21 mouse cellular contexts compared by ENCODE assay signal in genomic region chr10:122525360-122525759, GRCm38 (mm10).
DNase-seq lines count a peak whose midpoint lies in the region; ATAC-seq and TF ChIP-seq lines count a peak whose summit lies in the region.
"Had no signal": no experiment of that assay in that cellular context is flagged by ENCODE, and none has a peak within 500 bp of the region (broad histone marks: within the 10 kb centered on the region; RNA-seq: fewer than 3 reads in every experiment).

No protein-coding gene starts in this region.

- no peak overlapping the region for H3K9ac ChIP-seq in heart, adult 2 months (ENCODE audit: low read depth, low read length)
- no peak overlapping the region for H3K9ac ChIP-seq in heart, embryonic 12.5 days
- no peak overlapping the region for H3K9ac ChIP-seq in midbrain, embryonic 14.5 days (replicated peaks; ENCODE audit: low read length)
- H3K9ac ChIP-seq in midbrain, embryonic 13.5 days (replicated peaks), result no peak overlapping the region
- H3K9ac ChIP-seq: embryonic facial prominence, embryonic 13.5 days; limb, embryonic 12.5 days; liver, embryonic 12.5 days; lung, embryonic 15.5 days; neural tube, embryonic 15.5 days had no signal

- DNase-seq in heart, adult 2 months, result peak; percentile 13 to 30
- DNase-seq in kidney, postnatal 10 days, result peak; percentile 61
- no peak for DNase-seq in kidney, adult 8-10 months
- peak; percentile 8 for DNase-seq in midbrain, embryonic 14.5 days
- peak; percentile 11 to 37 for DNase-seq in kidney, postnatal 36 days
- DNase-seq in cerebellum, adult 9-10 months, result no peak
- DNase-seq: adrenal gland, postnatal 10 days; B cell, adult 2 months; cerebellum, adult 11 months; gastrocnemius, postnatal 36 days; right cerebral cortex, postnatal 25 days; thymus, postnatal 36 days had no signal

- TF ChIP-seq POLR2A in heart, adult 2 months (IDR thresholded peaks at IDR 0.05; ENCODE audit: insufficient read depth, low read depth, low read length), result no peak

- TF ChIP-seq CTCF in heart, adult 2 months (IDR thresholded peaks at IDR 0.05), result no peak

- no peaks in the 10 kb centered on the region for H3K9me3 ChIP-seq in heart, embryonic 12.5 days (replicated peaks)
- H3K9me3 ChIP-seq in midbrain, embryonic 14.5 days (ENCODE audit: control insufficient read depth, low read length), result no peaks in the 10 kb centered on the region
- H3K9me3 ChIP-seq in midbrain, embryonic 13.5 days, result no peaks in the 10 kb centered on the region
- H3K9me3 ChIP-seq: embryonic facial prominence, embryonic 13.5 days; limb, embryonic 12.5 days; liver, embryonic 12.5 days; lung, embryonic 15.5 days; neural tube, embryonic 15.5 days had no signal

- no peak for TF ChIP-seq EP300 in heart, adult 2 months (IDR thresholded peaks at IDR 0.05; ENCODE audit: insufficient read depth, low read depth, low read length)

- ATAC-seq in heart, embryonic 12.5 days (ENCODE audit: insufficient number of reproducible peaks, low FRiP score), result no peak
- no peak for ATAC-seq in midbrain, embryonic 14.5 days (ENCODE audit: low FRiP score, low TSS enrichment)
- ATAC-seq in midbrain, embryonic 13.5 days, result no peak
- ATAC-seq: forebrain, embryonic 14.5 days; liver, embryonic 12.5 days; midbrain, embryonic 16.5 days had no signal

- no peaks in the 10 kb centered on the region for H3K79me2 ChIP-seq in heart, adult 2 months (replicated peaks; ENCODE audit: control insufficient read depth, insufficient read depth, low read length)

- H3K27ac ChIP-seq in heart, adult 2 months, result no peak overlapping the region
- H3K27ac ChIP-seq in heart, embryonic 12.5 days (ENCODE audit: poor library complexity, severe bottlenecking), result no peak overlapping the region
- no peak overlapping the region for H3K27ac ChIP-seq in midbrain, embryonic 14.5 days (replicated peaks; ENCODE audit: low read depth, low read length)
- no peak overlapping the region for H3K27ac ChIP-seq in midbrain, embryonic 13.5 days
- H3K27ac ChIP-seq: embryonic facial prominence, embryonic 13.5 days; limb, embryonic 12.5 days; liver, embryonic 12.5 days; lung, embryonic 15.5 days; neural tube, embryonic 15.5 days had no signal

- H3K36me3 ChIP-seq in heart, adult 2 months (ENCODE audit: control insufficient read depth, insufficient read depth, low read length), result no peaks in the 10 kb centered on the region
- no peaks in the 10 kb centered on the region for H3K36me3 ChIP-seq in heart, embryonic 12.5 days
- H3K36me3 ChIP-seq in midbrain, embryonic 14.5 days (ENCODE audit: control insufficient read depth, insufficient read depth, low read length), result no peaks in the 10 kb centered on the region
- no peaks in the 10 kb centered on the region for H3K36me3 ChIP-seq in midbrain, embryonic 13.5 days
- H3K36me3 ChIP-seq: embryonic facial prominence, embryonic 13.5 days; limb, embryonic 12.5 days; liver, embryonic 12.5 days; lung, embryonic 15.5 days; neural tube, embryonic 15.5 days had no signal

- H3K4me1 ChIP-seq in heart, adult 2 months (ENCODE audit: control insufficient read depth, insufficient read depth, low read length), result no peaks in the 10 kb centered on the region
- H3K4me1 ChIP-seq in heart, embryonic 12.5 days (replicated peaks), result no peaks in the 10 kb centered on the region
- no peaks in the 10 kb centered on the region for H3K4me1 ChIP-seq in midbrain, embryonic 14.5 days (ENCODE audit: control insufficient read depth, insufficient read depth, low read length)
- no peaks in the 10 kb centered on the region for H3K4me1 ChIP-seq in midbrain, embryonic 13.5 days (replicated peaks)
- H3K4me1 ChIP-seq: embryonic facial prominence, embryonic 13.5 days; limb, embryonic 12.5 days; liver, embryonic 12.5 days; lung, embryonic 15.5 days; neural tube, embryonic 15.5 days had no signal

- H3K27me3 ChIP-seq in heart, adult 2 months (ENCODE audit: control insufficient read depth, insufficient read depth, low read length), result no peaks in the 10 kb centered on the region
- no peaks in the 10 kb centered on the region for H3K27me3 ChIP-seq in heart, embryonic 12.5 days (replicated peaks)
- no peaks in the 10 kb centered on the region for H3K27me3 ChIP-seq in midbrain, embryonic 14.5 days (ENCODE audit: control insufficient read depth, insufficient read depth, low read length)
- no peaks in the 10 kb centered on the region for H3K27me3 ChIP-seq in midbrain, embryonic 13.5 days
- H3K27me3 ChIP-seq: embryonic facial prominence, embryonic 13.5 days; limb, embryonic 12.5 days; liver, embryonic 12.5 days; lung, embryonic 15.5 days; neural tube, embryonic 15.5 days had no signal

- no peak overlapping the region for H3K4me2 ChIP-seq in heart, embryonic 12.5 days
- H3K4me2 ChIP-seq in midbrain, embryonic 14.5 days (ENCODE audit: low read length), result no peak overlapping the region
- no peak overlapping the region for H3K4me2 ChIP-seq in midbrain, embryonic 13.5 days (replicated peaks)
- H3K4me2 ChIP-seq: embryonic facial prominence, embryonic 13.5 days; limb, embryonic 12.5 days; liver, embryonic 12.5 days; lung, embryonic 15.5 days; neural tube, embryonic 15.5 days had no signal

- H3K4me3 ChIP-seq in heart, adult 2 months, result no peak overlapping the region
- no peak overlapping the region for H3K4me3 ChIP-seq in heart, embryonic 12.5 days
- no peak overlapping the region for H3K4me3 ChIP-seq in midbrain, embryonic 14.5 days (replicated peaks; ENCODE audit: low read depth, low read length)
- no peak overlapping the region for H3K4me3 ChIP-seq in midbrain, embryonic 13.5 days (replicated peaks)
- H3K4me3 ChIP-seq: embryonic facial prominence, embryonic 13.5 days; limb, embryonic 12.5 days; liver, embryonic 12.5 days; lung, embryonic 15.5 days; neural tube, embryonic 15.5 days had no signal

- 52% methylated on average over 7 of the region's 7 CpGs for WGBS in heart, adult 2 months
- 66% methylated on average over 7 of the region's 7 CpGs for WGBS in heart, embryonic 12.5 days
- WGBS in midbrain, embryonic 14.5 days, result 65% methylated on average over 7 of the region's 7 CpGs
- WGBS in midbrain, embryonic 13.5 days, result 72% methylated on average over 7 of the region's 7 CpGs

- intact Hi-C loops in heart, adult 2 months (cut with DNase I), result loop anchor here (5.0 kb wide), 3 partner anchors 78 to 418 kb away; partner anchors contain the start of gene Avpr1a

Comparison
In these comparisons a context has a peak if more than half of its experiments do, and no peak if none do; other contexts are left out.
1. DNase-seq: peak in heart, adult 2 months (2 of 2), kidney, postnatal 10 days (single experiment), midbrain, embryonic 14.5 days (single experiment) and kidney, postnatal 36 days (2 of 2); none in kidney, adult 8-10 months (0 of 2) and cerebellum, adult 9-10 months (single experiment).